Comparison of ENCODE assay signal across 10 mouse cellular contexts in genomic region chr16:35869656-35870055, GRCm38 (mm10). TPM values are rescaled to one million over a fixed set of nuclear protein-coding genes. Genes with fewer than 3 reads are reported as not detected.
DNase-seq lines count a peak whose midpoint lies in the region; ATAC-seq and TF ChIP-seq lines count a peak whose summit lies in the region.
"Had no signal": no experiment of that assay in that cellular context is flagged by ENCODE, and none has a peak within 500 bp of the region (broad histone marks: within the 10 kb centered on the region; RNA-seq: fewer than 3 reads in every experiment).

No protein-coding gene starts in this region.

- no peak overlapping the region for H3K27ac ChIP-seq in heart, embryonic 16.5 days (ENCODE audit: low read length)
- no peak overlapping the region for H3K27ac ChIP-seq in lung, postnatal 0 days (ENCODE audit: low read length)
- H3K27ac ChIP-seq in intestine, embryonic 16.5 days (ENCODE audit: low read length), result no peak overlapping the region
- H3K27ac ChIP-seq in small intestine, adult 2 months (ENCODE audit: insufficient read depth, low read depth, low read length), result peak overlapping the region; percentile 93

- no peak for TF ChIP-seq POLR2A in small intestine, adult 2 months (IDR thresholded peaks at IDR 0.05; ENCODE audit: low read depth, low read length)

- 66% methylated on average over 6 of the region's 6 CpGs for WGBS in heart, embryonic 16.5 days
- 63% methylated on average over 6 of the region's 6 CpGs for WGBS in lung, postnatal 0 days
- WGBS in intestine, embryonic 16.5 days, result 71% methylated on average over 6 of the region's 6 CpGs
- WGBS in small intestine, adult 2 months, result 46% methylated on average over 6 of the region's 6 CpGs

- ATAC-seq in heart, embryonic 16.5 days (replicated peaks; ENCODE audit: extremely low read depth, insufficient read depth, low FRiP score), result no peak
- ATAC-seq in lung, postnatal 0 days, result no peak
- peak; percentile 8; the same call in 1 of the 2 replicates for ATAC-seq in intestine, embryonic 16.5 days

- no peak for TF ChIP-seq EP300 in lung, postnatal 0 days (IDR thresholded peaks at IDR 0.05)

- no peak for DNase-seq in heart, adult 11 months
- no peak for DNase-seq in lung, postnatal 0 days (ENCODE audit: low spot score)
- no peak for DNase-seq in lung, postnatal 10 days
- DNase-seq in adrenal gland, postnatal 25 days, result no peak
- no peak for DNase-seq in cerebellum, adult 18-20 months
- DNase-seq: cerebellum, postnatal 25 days; thymus, postnatal 4 days had no signal

- H3K36me3 ChIP-seq in heart, embryonic 16.5 days (ENCODE audit: control insufficient read depth, insufficient read depth), result no peaks in the 10 kb centered on the region
- H3K36me3 ChIP-seq in lung, postnatal 0 days (ENCODE audit: insufficient read depth, low read length), result peaks cover 7% of the 10 kb centered on the region; the same call in 1 of the 2 replicates
- no peaks in the 10 kb centered on the region for H3K36me3 ChIP-seq in intestine, embryonic 16.5 days (ENCODE audit: control insufficient read depth, insufficient read depth, low read length)
- H3K36me3 ChIP-seq in small intestine, adult 2 months (ENCODE audit: control insufficient read depth, insufficient read depth, low read length), result peaks cover 20% of the 10 kb centered on the region

- peak overlapping the region; percentile 51 for H3K4me2 ChIP-seq in heart, embryonic 16.5 days (ENCODE audit: low read depth, low read length)
- peak overlapping the region; percentile 70 for H3K4me2 ChIP-seq in lung, postnatal 0 days (replicated peaks; ENCODE audit: low read depth, low read length)
- peak overlapping the region; percentile 49 for H3K4me2 ChIP-seq in intestine, embryonic 16.5 days (ENCODE audit: low read depth, low read length)

- no peaks in the 10 kb centered on the region for H3K9me3 ChIP-seq in heart, embryonic 16.5 days (replicated peaks; ENCODE audit: control insufficient read depth, low read length)
- H3K9me3 ChIP-seq in lung, postnatal 0 days (ENCODE audit: low read length), result no peaks in the 10 kb centered on the region
- no peaks in the 10 kb centered on the region for H3K9me3 ChIP-seq in intestine, embryonic 16.5 days (ENCODE audit: control insufficient read depth, low read length)

- peaks cover 9% of the 10 kb centered on the region for H3K4me1 ChIP-seq in heart, embryonic 16.5 days (ENCODE audit: control insufficient read depth, insufficient read depth, low read length)
- H3K4me1 ChIP-seq in lung, postnatal 0 days (ENCODE audit: insufficient read depth, low read depth, low read length), result peaks cover 11% of the 10 kb centered on the region
- peaks cover 7% of the 10 kb centered on the region for H3K4me1 ChIP-seq in intestine, embryonic 16.5 days (ENCODE audit: control insufficient read depth, insufficient read depth, low read length)
- peaks cover 11% of the 10 kb centered on the region; the same call in 1 of the 2 replicates for H3K4me1 ChIP-seq in small intestine, adult 2 months (ENCODE audit: control insufficient read depth, insufficient read depth, insufficient read length, low read length)

- no peak for TF ChIP-seq CTCF in lung, postnatal 0 days (IDR thresholded peaks at IDR 0.05)
- no peak for TF ChIP-seq CTCF in small intestine, adult 2 months (IDR thresholded peaks at IDR 0.05; ENCODE audit: extremely low read depth, insufficient read length, insufficient replicate concordance, low read depth, low read length)

- no peak overlapping the region for H3K9ac ChIP-seq in heart, embryonic 16.5 days (ENCODE audit: low read length)
- H3K9ac ChIP-seq in lung, postnatal 0 days (replicated peaks; ENCODE audit: low read depth), result no peak overlapping the region
- H3K9ac ChIP-seq in intestine, embryonic 16.5 days (ENCODE audit: low read depth, low read length), result no peak overlapping the region

- no peak overlapping the region for H3K4me3 ChIP-seq in heart, embryonic 16.5 days (ENCODE audit: low read length)
- H3K4me3 ChIP-seq in lung, postnatal 0 days (ENCODE audit: low read depth, low read length), result 0 out of 2 replicates have a peak overlapping the region, but pooled peaks have one; percentile 1
- no peak overlapping the region for H3K4me3 ChIP-seq in intestine, embryonic 16.5 days (ENCODE audit: low read length)
- H3K4me3 ChIP-seq in small intestine, adult 2 months (ENCODE audit: low read depth, low read length), result peak overlapping the region; percentile 61; the same call in 1 of the 2 replicates

- H3K27me3 ChIP-seq in heart, embryonic 16.5 days (ENCODE audit: control insufficient read depth, insufficient read depth, low read length), result peaks cover 7% of the 10 kb centered on the region; the same call in 1 of the 2 replicates
- H3K27me3 ChIP-seq in lung, postnatal 0 days (replicated peaks; ENCODE audit: insufficient read depth, low read length), result no peaks in the 10 kb centered on the region
- H3K27me3 ChIP-seq in intestine, embryonic 16.5 days (replicated peaks; ENCODE audit: control insufficient read depth, insufficient read depth, low read length), result peaks cover 5% of the 10 kb centered on the region; the same call in 1 of the 2 replicates
- no peaks in the 10 kb centered on the region for H3K27me3 ChIP-seq in small intestine, adult 2 months (ENCODE audit: control insufficient read depth, insufficient read depth, low read length)

RNA-seq across cellular contexts. Expression of gene Parp14, which starts 1.7 kb away (rescaled TPM):
- 1.7 and 2.5 TPM in 2 replicates for polyA plus RNA-seq in heart, embryonic 16.5 days (2015; fragmentation: Nextera tagmentation; extraction: Ambion mirVana)
- 2.9 and 3.8 TPM in 2 replicates for polyA plus RNA-seq in lung, postnatal 0 days (2015; fragmentation: Nextera tagmentation; extraction: Ambion mirVana)
- polyA plus RNA-seq in intestine, embryonic 16.5 days (2015; fragmentation: Nextera tagmentation; extraction: Ambion mirVana), result 2.2 TPM in 2 replicates
- 4.5 and 17.5 TPM in 2 replicates for polyA plus RNA-seq in small intestine, adult 2 months (2012; rRNA removed)
- 12.9 and 18.6 TPM in 2 replicates for total RNA-seq in adrenal gland, postnatal 25 days (2021)

Comparison
In these comparisons a context has a peak if more than half of its experiments do, and no peak if none do; other contexts are left out.
1. H3K4me3 ChIP-seq: peak in lung, postnatal 0 days (single experiment) and small intestine, adult 2 months (single experiment); none in heart, embryonic 16.5 days (single experiment) and intestine, embryonic 16.5 days (single experiment).
2. Peak in every context shown above with its lines, with median percentiles within 50 percentile points of each other: H3K4me2 ChIP-seq.